Mouse (Mus musculus): ENCODE measurements around the gene Npcd. TPM values are rescaled to one million over a fixed set of nuclear protein-coding genes. Genes with fewer than 3 reads are reported as not detected.
A peak's percentile ranks its signal among the peaks of the same experiment; 100 is the strongest.

Gene Npcd
- total and polyA plus RNA-seq, 3 experiments = 0.29 to 0.31 (median 0.30) TPM

GRCm38 (mm10) chr15:79858979-79859378 is 24.9 kb upstream of the Npcd start:
- H3K79me2 ChIP-seq (replicated peaks; ENCODE audit: control insufficient read depth, insufficient read depth, low read length) = no peaks in the 10 kb centered on the region
- H3K4me3 ChIP-seq = no peak overlapping the region
- intact Hi-C loops (cut with DNase I) = no loop called here
- DNase-seq = no peak
- H3K36me3 ChIP-seq (ENCODE audit: control insufficient read depth, insufficient read depth, low read length) = no peaks in the 10 kb centered on the region
- TF ChIP-seq EP300 (IDR thresholded peaks at IDR 0.05; ENCODE audit: insufficient read depth, low read depth, low read length) = no peak
- no peak for TF ChIP-seq POLR2A (IDR thresholded peaks at IDR 0.05; ENCODE audit: insufficient read depth, low read depth, low read length)
- no peak for TF ChIP-seq CTCF (IDR thresholded peaks at IDR 0.05)
- H3K4me1 ChIP-seq (ENCODE audit: control insufficient read depth, insufficient read depth, low read length) = no peaks in the 10 kb centered on the region
- WGBS = 59% methylated on average over 5 of the region's 5 CpGs
- H3K9ac ChIP-seq (ENCODE audit: low read depth, low read length) = no peak overlapping the region
- H3K27me3 ChIP-seq (ENCODE audit: control insufficient read depth, insufficient read depth, low read length) = no peaks in the 10 kb centered on the region
- no peak overlapping the region for H3K27ac ChIP-seq

GRCm38 (mm10) chr15:79850143-79850542 is 16.1 kb upstream of the Npcd start:
- 92% methylated on average over 2 of the region's 2 CpGs for WGBS
- Histone ChIP-seq H3K27ac (no peak overlapping the region), H3K4me1 (ENCODE audit: control insufficient read depth, insufficient read depth, low read length) (peaks cover 4% of the 10 kb centered on the region; the same call in 1 of the 2 replicates), H3K79me2 (replicated peaks; ENCODE audit: control insufficient read depth, insufficient read depth, low read length) (no peaks in the 10 kb centered on the region), H3K27me3 (ENCODE audit: control insufficient read depth, insufficient read depth, low read length) (no peaks in the 10 kb centered on the region), H3K4me3 (no peak overlapping the region), H3K9ac (ENCODE audit: low read depth, low read length) (no peak overlapping the region), H3K36me3 (ENCODE audit: control insufficient read depth, insufficient read depth, low read length) (no peaks in the 10 kb centered on the region)
- TF ChIP-seq POLR2A (IDR thresholded peaks at IDR 0.05; ENCODE audit: insufficient read depth, low read depth, low read length) (no peak), CTCF (IDR thresholded peaks at IDR 0.05) (no peak), EP300 (IDR thresholded peaks at IDR 0.05; ENCODE audit: insufficient read depth, low read depth, low read length) (no peak)
- no peak for DNase-seq
- intact Hi-C loops (cut with DNase I) = no loop called here

GRCm38 (mm10) chr15:79847100-79847499 is 13.1 kb upstream of the Npcd start:
- Histone ChIP-seq H3K79me2 (replicated peaks; ENCODE audit: control insufficient read depth, insufficient read depth, low read length) (no peaks in the 10 kb centered on the region), H3K9ac (ENCODE audit: low read depth, low read length) (no peak overlapping the region), H3K36me3 (ENCODE audit: control insufficient read depth, insufficient read depth, low read length) (no peaks in the 10 kb centered on the region), H3K4me1 (ENCODE audit: control insufficient read depth, insufficient read depth, low read length) (peaks cover 4% of the 10 kb centered on the region; the same call in 1 of the 2 replicates), H3K4me3 (no peak overlapping the region), H3K27ac (no peak overlapping the region), H3K27me3 (ENCODE audit: control insufficient read depth, insufficient read depth, low read length) (no peaks in the 10 kb centered on the region)
- TF ChIP-seq EP300 (IDR thresholded peaks at IDR 0.05; ENCODE audit: insufficient read depth, low read depth, low read length) = no peak
- TF ChIP-seq POLR2A (IDR thresholded peaks at IDR 0.05; ENCODE audit: insufficient read depth, low read depth, low read length) = no peak
- TF ChIP-seq CTCF (IDR thresholded peaks at IDR 0.05) = no peak
- peak; percentile 56 to 61 for DNase-seq
- intact Hi-C loops (cut with DNase I) = no loop called here
- 26% methylated on average over 5 of the region's 5 CpGs for WGBS

GRCm38 (mm10) chr15:79845986-79846385 is 11.9 kb upstream of the Npcd start:
- intact Hi-C loops (cut with DNase I) = no loop called here
- H3K27ac ChIP-seq = no peak overlapping the region

GRCm38 (mm10) chr15:79842985-79843384 is 8.9 kb upstream of the Npcd start:
- intact Hi-C loops (cut with DNase I) = no loop called here
- DNase-seq = no peak
- 85% methylated on average over 3 of the region's 3 CpGs for WGBS

More at GRCm38 (mm10) chr15:79845986-79846385, 11.9 kb upstream of the Npcd start:
- Histone ChIP-seq H3K27me3 (ENCODE audit: control insufficient read depth, insufficient read depth, low read length) (no peaks in the 10 kb centered on the region), H3K4me3 (no peak overlapping the region), H3K36me3 (ENCODE audit: control insufficient read depth, insufficient read depth, low read length) (no peaks in the 10 kb centered on the region), H3K9ac (ENCODE audit: low read depth, low read length) (no peak overlapping the region), H3K79me2 (replicated peaks; ENCODE audit: control insufficient read depth, insufficient read depth, low read length) (no peaks in the 10 kb centered on the region), H3K4me1 (ENCODE audit: control insufficient read depth, insufficient read depth, low read length) (peaks cover 4% of the 10 kb centered on the region; the same call in 1 of the 2 replicates)
- no peak for TF ChIP-seq CTCF (IDR thresholded peaks at IDR 0.05)
- TF ChIP-seq POLR2A (IDR thresholded peaks at IDR 0.05; ENCODE audit: insufficient read depth, low read depth, low read length) = no peak
- no peak for TF ChIP-seq EP300 (IDR thresholded peaks at IDR 0.05; ENCODE audit: insufficient read depth, low read depth, low read length)
- DNase-seq = no peak
- 60% methylated on average over 4 of the region's 4 CpGs for WGBS

GRCm38 (mm10) chr15:79840281-79840680 is 6.2 kb upstream of the Npcd start:
- Histone ChIP-seq H3K36me3 (ENCODE audit: control insufficient read depth, insufficient read depth, low read length) (no peaks in the 10 kb centered on the region), H3K27ac (no peak overlapping the region), H3K4me3 (no peak overlapping the region), H3K27me3 (ENCODE audit: control insufficient read depth, insufficient read depth, low read length) (no peaks in the 10 kb centered on the region), H3K79me2 (replicated peaks; ENCODE audit: control insufficient read depth, insufficient read depth, low read length) (no peaks in the 10 kb centered on the region), H3K9ac (ENCODE audit: low read depth, low read length) (no peak overlapping the region), H3K4me1 (ENCODE audit: control insufficient read depth, insufficient read depth, low read length) (no peaks in the 10 kb centered on the region)
- intact Hi-C loops (cut with DNase I) = no loop called here
- WGBS = 49% methylated on average over 2 of the region's 2 CpGs
- TF ChIP-seq EP300 (IDR thresholded peaks at IDR 0.05; ENCODE audit: insufficient read depth, low read depth, low read length) = no peak
- no peak for TF ChIP-seq POLR2A (IDR thresholded peaks at IDR 0.05; ENCODE audit: insufficient read depth, low read depth, low read length)
- TF ChIP-seq CTCF (IDR thresholded peaks at IDR 0.05) = no peak
- DNase-seq = no peak

More at GRCm38 (mm10) chr15:79842985-79843384, 8.9 kb upstream of the Npcd start:
- H3K4me1 ChIP-seq (ENCODE audit: control insufficient read depth, insufficient read depth, low read length) = peaks cover 4% of the 10 kb centered on the region; the same call in 1 of the 2 replicates
- TF ChIP-seq POLR2A (IDR thresholded peaks at IDR 0.05; ENCODE audit: insufficient read depth, low read depth, low read length) = no peak
- TF ChIP-seq EP300 (IDR thresholded peaks at IDR 0.05; ENCODE audit: insufficient read depth, low read depth, low read length) = no peak
- TF ChIP-seq CTCF (IDR thresholded peaks at IDR 0.05) = no peak
- no peak overlapping the region for H3K4me3 ChIP-seq
- no peaks in the 10 kb centered on the region for H3K36me3 ChIP-seq (ENCODE audit: control insufficient read depth, insufficient read depth, low read length)
- no peak overlapping the region for H3K27ac ChIP-seq
- H3K9ac ChIP-seq (ENCODE audit: low read depth, low read length) = no peak overlapping the region
- H3K27me3 ChIP-seq (ENCODE audit: control insufficient read depth, insufficient read depth, low read length) = no peaks in the 10 kb centered on the region
- H3K79me2 ChIP-seq (replicated peaks; ENCODE audit: control insufficient read depth, insufficient read depth, low read length) = no peaks in the 10 kb centered on the region

Data from heart, adult 2 months (tissue).